Mouse (Mus musculus) cerebellum, adult 11-12 months (tissue): ENCODE measurements around the gene Ppp2r1a.

Experiments
- DNase-seq: peaks from one replicate; pipeline ENCODE4 v3.0.0; 2022

Gene Ppp2r1a

GRCm38 (mm10) chr17:20944985-20945891, at the start of gene Ppp2r1a:
TSS of gene Ppp2r1a (plus strand) at chr17:20945311.
- peak; percentile 100 for DNase-seq

DNA sequence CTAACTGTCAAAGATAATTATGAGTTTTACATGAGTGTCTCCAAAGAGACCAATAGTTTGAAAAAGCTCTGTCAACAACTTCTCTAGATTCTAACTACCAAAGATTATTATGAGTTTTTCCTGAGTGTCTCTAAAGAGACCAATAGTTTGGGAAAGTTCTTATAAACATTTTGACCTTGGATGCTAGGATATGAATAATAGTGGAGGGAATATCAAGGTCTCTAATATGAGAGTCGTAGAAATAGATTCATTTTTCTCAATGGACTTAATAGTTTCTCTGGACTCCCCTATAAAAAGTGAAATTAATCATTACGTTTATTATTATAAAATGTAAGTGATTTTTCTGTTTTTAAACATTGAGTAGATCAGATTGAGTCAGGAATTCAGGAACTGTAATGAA, 40.1 kb upstream of the Ppp2r1a start, which contains the start of gene Vmn1r231:
TSS of gene Vmn1r231 (minus strand) at position 101 of the 400 bp plus-strand sequence.
- no peak for DNase-seq

DNA sequence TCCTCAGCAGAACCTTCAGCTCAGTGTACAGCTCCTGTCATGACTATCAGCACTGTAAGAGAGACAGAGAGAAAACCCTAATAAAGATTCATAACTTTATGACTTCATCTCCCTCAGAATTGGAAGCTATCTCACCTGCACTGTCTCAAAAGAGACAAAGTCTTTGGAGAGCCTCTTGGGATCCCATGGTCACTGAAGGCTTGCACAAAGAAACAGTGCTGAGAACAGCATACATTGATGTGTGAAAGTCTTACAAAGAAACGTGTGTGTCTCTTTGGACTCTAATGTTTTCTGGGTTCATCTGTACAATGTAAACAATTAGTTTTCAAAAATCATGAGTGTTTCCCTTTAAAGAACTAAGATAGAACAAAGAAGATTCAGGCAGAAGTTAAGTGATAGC, 25.5 kb upstream of the Ppp2r1a start, which contains the start of gene Vmn1r232:
TSS of gene Vmn1r232 (minus strand) at position 101 of the 400 bp plus-strand sequence.
- DNase-seq, result no peak

DNA sequence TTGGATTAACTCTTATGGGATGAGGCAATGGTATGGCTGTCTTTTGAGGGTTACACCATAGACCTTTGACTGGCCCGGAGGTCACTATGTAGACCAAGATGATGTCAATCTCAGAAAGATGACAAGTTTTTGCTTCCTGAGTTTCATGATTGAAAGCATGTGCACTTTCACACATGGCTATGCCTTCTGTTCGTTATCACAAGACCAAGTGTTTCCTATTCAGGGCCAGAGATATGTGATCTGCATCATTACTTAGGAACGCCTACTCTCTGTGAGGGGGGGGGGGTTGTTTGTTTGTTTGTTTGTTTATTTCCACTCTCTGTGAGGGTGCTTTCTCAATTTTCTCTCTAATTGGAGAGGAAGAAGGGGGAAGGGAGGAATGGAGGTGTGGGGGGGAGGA, 885 bp upstream of the Ppp2r1a start:
- peak; percentile 18 for DNase-seq

GRCm38 (mm10) chr17:20946026-20946565, 985 bp downstream of the Ppp2r1a start:
- peak; percentile 60 for DNase-seq

DNA sequence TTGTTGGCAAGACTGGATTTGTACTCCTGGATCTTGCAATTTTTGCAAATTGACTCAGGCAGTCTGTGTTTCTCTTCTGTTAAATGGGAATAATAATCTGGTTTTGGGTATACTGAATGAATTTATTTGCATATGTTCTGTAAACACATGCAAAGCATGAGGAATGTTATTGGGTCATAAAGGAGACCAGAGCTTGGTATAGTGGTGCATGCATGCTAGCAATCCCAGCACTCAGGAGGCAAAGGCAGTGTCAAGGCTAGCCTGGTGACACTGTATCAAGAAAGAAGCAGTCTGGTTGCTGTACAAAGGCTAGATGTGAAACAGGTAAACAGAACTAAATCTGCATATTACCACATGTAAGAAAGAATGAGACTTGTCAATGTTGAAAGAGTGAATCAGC, 1.5 kb downstream of the Ppp2r1a start:
- no peak for DNase-seq

- DNase-seq, result no peak
Observed at GRCm38 (mm10) chr17:20960386-20960785, 15.3 kb downstream of the Ppp2r1a start.

GRCm38 (mm10) chr17:20965421-20965820, 20.3 kb downstream of the Ppp2r1a start:
- DNase-seq, result no peak

DNA sequence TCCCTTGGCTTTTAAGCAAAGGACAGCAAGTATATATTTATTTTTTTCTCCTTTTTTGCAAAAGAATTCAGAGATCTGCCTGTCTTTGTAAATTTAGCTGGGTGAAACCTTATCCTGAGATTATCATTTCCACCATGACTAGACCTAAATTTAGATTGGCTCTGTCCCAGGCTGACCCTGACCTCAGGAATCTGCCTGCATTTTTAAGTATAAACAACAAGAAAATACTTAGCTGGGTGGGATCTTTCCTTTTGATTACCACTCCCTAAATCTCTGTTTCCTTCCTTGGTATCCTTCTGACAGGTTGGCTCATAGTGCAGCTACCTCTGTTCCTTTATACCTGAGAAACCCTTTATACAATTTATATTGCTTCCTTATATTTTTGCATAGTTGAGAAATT, 21.6 kb downstream of the Ppp2r1a start:
- no peak for DNase-seq

- DNase-seq, result no peak
Observed at GRCm38 (mm10) chr17:20993716-20994115, 48.6 kb downstream of the Ppp2r1a start.

DNA sequence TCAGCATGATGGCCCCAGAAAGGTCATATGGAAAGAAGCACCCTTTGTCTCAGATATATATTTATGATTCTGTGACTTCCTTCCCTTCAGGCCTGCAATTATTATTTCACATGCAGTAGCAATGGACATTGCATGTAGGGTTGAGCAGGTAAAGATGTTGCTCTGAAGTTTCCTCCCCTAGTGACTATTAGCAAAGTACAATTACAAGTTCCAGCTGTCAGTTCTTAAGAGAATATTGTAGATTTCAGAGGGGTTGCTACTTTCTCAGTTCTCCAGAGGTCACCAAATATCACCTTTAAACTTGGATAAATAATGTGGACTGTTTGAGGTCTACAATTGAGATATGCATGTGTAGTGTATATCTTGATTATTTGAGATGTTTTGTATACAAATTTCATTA, 51.3 kb downstream of the Ppp2r1a start, which contains the start of gene Vmn1r233:
TSS of gene Vmn1r233 (minus strand) at position 101 of the 400 bp plus-strand sequence.
- no peak for DNase-seq

- peak; percentile 86 for DNase-seq
Observed at GRCm38 (mm10) chr17:21008382-21009331, 63.5 kb downstream of the Ppp2r1a start, which contains the start of gene Zfp160. TSS of gene Zfp160 (plus strand) at chr17:21008903.

DNA sequence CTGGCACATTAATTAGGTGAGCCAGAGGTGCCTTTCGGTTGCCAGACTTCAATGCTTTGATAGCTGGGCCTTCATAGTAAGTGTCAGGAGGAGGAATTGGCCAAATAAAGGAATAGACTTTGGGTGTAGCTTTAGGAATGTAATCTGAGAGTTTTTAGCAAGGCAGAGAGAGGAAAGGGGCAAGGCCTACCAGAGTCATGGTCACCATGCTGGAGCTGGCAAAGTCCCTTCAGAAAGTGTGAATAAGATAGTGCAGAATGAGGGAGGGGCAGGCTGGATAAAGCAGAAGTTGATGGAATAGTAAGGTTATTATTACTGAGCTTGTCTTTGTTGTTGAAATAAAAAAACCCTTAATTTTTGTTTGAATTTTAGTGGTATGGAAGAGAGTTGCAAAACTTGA, 64.6 kb downstream of the Ppp2r1a start:
- DNase-seq, result no peak
